Mouse (Mus musculus) embryonic fibroblast, embryonic 13.5 days (primary cell): ENCODE measurements around the gene Wsb2. TPM values are rescaled to one million over a fixed set of nuclear protein-coding genes. Genes with fewer than 3 reads are reported as not detected.

ENCODE experiments used
- H3K27ac ChIP-seq: 2 replicates; pipeline ENCODE4 v1.5.1; 2012; ENCODE audit warnings: low read length, control low read depth, inconsistent platforms; ENCODE audit not compliant: insufficient read depth
- H3K4me1 ChIP-seq: 2 replicates; pipeline ENCODE4 v1.6.1; 2011; ENCODE audit warnings: low read length; ENCODE audit not compliant: control insufficient read depth, insufficient read depth
- H3K4me3 ChIP-seq: 2 replicates; pipeline ENCODE4 v1.5.1; 2011; ENCODE audit warnings: mild to moderate bottlenecking, control low read depth, low read length; ENCODE audit not compliant: insufficient read depth
- CTCF ChIP-seq: IDR thresholded peaks from 2 replicates; pipeline ENCODE4 v1.5.1; 2011; ENCODE audit warnings: mild to moderate bottlenecking, control low read depth, low read length, moderate library complexity, borderline replicate concordance; ENCODE audit not compliant: insufficient read depth
- POLR2A ChIP-seq: IDR thresholded peaks from 2 replicates; pipeline ENCODE4 v1.6.1; 2011; ENCODE audit warnings: low read depth, mild to moderate bottlenecking, control low read depth, low read length, moderate library complexity
- polyA plus RNA-seq: library from polyadenylated mRNA; stranded (reverse); fragments of >200 nt; gene quantifications from 2 replicates; pipeline ENCODE4 v1.2.4, GENCODE M21; 2011; ENCODE audit warnings: low read depth; ENCODE audit not compliant: missing spikeins, insufficient read length

The Wsb2 gene
- polyA plus RNA-seq, 1 experiment, result 109 TPM

GRCm38 (mm10) chr5:117355648-117356303, 1.3 kb upstream of the Wsb2 start:
- Histone ChIP-seq H3K27ac (peak overlapping the region; percentile 58), H3K4me3 (peak overlapping the region; percentile 21; the same call in 1 of the 2 replicates)
- no peak for TF ChIP-seq CTCF
- TF ChIP-seq POLR2A, result peak; percentile 32; the same call in 1 of the 2 replicates

GRCm38 (mm10) chr5:117356365-117357128, 557 bp upstream of the Wsb2 start:
- H3K27ac ChIP-seq, result peak overlapping the region; percentile 58
- H3K4me1 ChIP-seq, result peaks cover 15% of the 10 kb centered on the region
- H3K4me3 ChIP-seq, result peak overlapping the region; percentile 21
- TF ChIP-seq CTCF, result no peak
- peak; percentile 34 for TF ChIP-seq POLR2A

More at GRCm38 (mm10) chr5:117355648-117356303, 1.3 kb upstream of the Wsb2 start:
- peaks cover 10% of the 10 kb centered on the region for H3K4me1 ChIP-seq

- Histone ChIP-seq H3K4me1 (peaks cover 25% of the 10 kb centered on the region), H3K27ac (peak overlapping the region; percentile 94), H3K4me3 (peak overlapping the region; percentile 100)
- peak; percentile 22; the same call in 1 of the 2 replicates for TF ChIP-seq POLR2A
- TF ChIP-seq CTCF, result no peak
Measured at GRCm38 (mm10) chr5:117357478-117358247, 559 bp downstream of the Wsb2 start.

- TF ChIP-seq POLR2A (no peak), CTCF (no peak)
- H3K4me3 ChIP-seq, result peak overlapping the region; percentile 100
- H3K27ac ChIP-seq, result peak overlapping the region; percentile 94
- H3K4me1 ChIP-seq, result peaks cover 30% of the 10 kb centered on the region
Measured at GRCm38 (mm10) chr5:117358248-117358630, 1.1 kb downstream of the Wsb2 start.

GRCm38 (mm10) chr5:117358725-117359124, 1.6 kb downstream of the Wsb2 start:
- Histone ChIP-seq H3K27ac (peak overlapping the region; percentile 94; the same call in 1 of the 2 replicates), H3K4me3 (peak overlapping the region; percentile 100), H3K4me1 (peaks cover 33% of the 10 kb centered on the region)
- no peak for TF ChIP-seq POLR2A
- TF ChIP-seq CTCF, result peak; percentile 76

GRCm38 (mm10) chr5:117359497-117360227, 2.6 kb downstream of the Wsb2 start:
- Histone ChIP-seq H3K4me3 (no peak overlapping the region), H3K4me1 (peaks cover 37% of the 10 kb centered on the region), H3K27ac (peak overlapping the region; percentile 53; the same call in 1 of the 2 replicates)
- TF ChIP-seq CTCF (no peak), POLR2A (no peak)

- no peak for TF ChIP-seq POLR2A
- TF ChIP-seq CTCF, result no peak
- Histone ChIP-seq H3K4me1 (peaks cover 40% of the 10 kb centered on the region), H3K27ac (peak overlapping the region; percentile 53), H3K4me3 (no peak overlapping the region)
Measured at GRCm38 (mm10) chr5:117360228-117360515, 3.1 kb downstream of the Wsb2 start.

GRCm38 (mm10) chr5:117360631-117361541, 3.8 kb downstream of the Wsb2 start:
- H3K27ac ChIP-seq, result peak overlapping the region; percentile 53
- TF ChIP-seq POLR2A, result no peak
- H3K4me3 ChIP-seq, result no peak overlapping the region
- H3K4me1 ChIP-seq, result peaks cover 37% of the 10 kb centered on the region
